In genomic region chr5:28245121-28245520, GRCm38 (mm10) we compare ENCODE assay signal across 16 mouse cellular contexts. TPM values are rescaled to one million over a fixed set of nuclear protein-coding genes. Genes with fewer than 3 reads are reported as not detected.
"Had no signal": no experiment of that assay in that cellular context is flagged by ENCODE, and none has a peak within 500 bp of the region (broad histone marks: within the 10 kb centered on the region; RNA-seq: fewer than 3 reads in every experiment).

No protein-coding gene starts in this region.

- H3K4me1 ChIP-seq: limb, embryonic 10.5 days; liver, embryonic 15.5 days; neural tube, embryonic 12.5 days had no signal

- H3K27me3 ChIP-seq: liver, embryonic 15.5 days; midbrain, embryonic 13.5 days; neural tube, embryonic 12.5 days had no signal

- DNase-seq: kidney, postnatal 10 days; kidney, postnatal 4 days; lung, adult 2 months; lung, postnatal 36 days; thymus, postnatal 4 days had no signal

- H3K4me3 ChIP-seq: layer of hippocampus, adult 2 months; limb, embryonic 10.5 days; liver, embryonic 15.5 days; midbrain, embryonic 13.5 days; neural tube, embryonic 12.5 days had no signal

- H3K27ac ChIP-seq: layer of hippocampus, adult 2 months; limb, embryonic 10.5 days; liver, embryonic 15.5 days; midbrain, embryonic 13.5 days; neural tube, embryonic 12.5 days; stomach, postnatal 0 days had no signal

- H3K9me3 ChIP-seq: limb, embryonic 10.5 days; liver, embryonic 15.5 days; midbrain, embryonic 13.5 days; neural tube, embryonic 12.5 days had no signal

- ATAC-seq: lung, postnatal 0 days; midbrain, embryonic 13.5 days had no signal

- H3K9ac ChIP-seq: liver, embryonic 15.5 days; midbrain, embryonic 13.5 days; neural tube, embryonic 12.5 days had no signal

- H3K4me2 ChIP-seq: liver, embryonic 11.5 days; liver, embryonic 15.5 days; midbrain, embryonic 13.5 days; neural tube, embryonic 12.5 days had no signal

- H3K36me3 ChIP-seq: limb, embryonic 10.5 days; liver, embryonic 15.5 days; midbrain, embryonic 13.5 days; neural tube, embryonic 12.5 days had no signal

RNA-seq across cellular contexts. Expression of gene Cnpy1, which starts 0.5 kb away (rescaled TPM):
- total RNA-seq: megakaryocyte progenitor cell, adult 5-6 weeks; monocyte, adult 5-6 weeks; neutrophil, adult 5-6 weeks had no signal
- polyA plus RNA-seq: limb, embryonic 10.5 days had no signal
